Mouse (Mus musculus): ENCODE results near the gene 9430015G10Rik.

9430015G10Rik gene

DNA sequence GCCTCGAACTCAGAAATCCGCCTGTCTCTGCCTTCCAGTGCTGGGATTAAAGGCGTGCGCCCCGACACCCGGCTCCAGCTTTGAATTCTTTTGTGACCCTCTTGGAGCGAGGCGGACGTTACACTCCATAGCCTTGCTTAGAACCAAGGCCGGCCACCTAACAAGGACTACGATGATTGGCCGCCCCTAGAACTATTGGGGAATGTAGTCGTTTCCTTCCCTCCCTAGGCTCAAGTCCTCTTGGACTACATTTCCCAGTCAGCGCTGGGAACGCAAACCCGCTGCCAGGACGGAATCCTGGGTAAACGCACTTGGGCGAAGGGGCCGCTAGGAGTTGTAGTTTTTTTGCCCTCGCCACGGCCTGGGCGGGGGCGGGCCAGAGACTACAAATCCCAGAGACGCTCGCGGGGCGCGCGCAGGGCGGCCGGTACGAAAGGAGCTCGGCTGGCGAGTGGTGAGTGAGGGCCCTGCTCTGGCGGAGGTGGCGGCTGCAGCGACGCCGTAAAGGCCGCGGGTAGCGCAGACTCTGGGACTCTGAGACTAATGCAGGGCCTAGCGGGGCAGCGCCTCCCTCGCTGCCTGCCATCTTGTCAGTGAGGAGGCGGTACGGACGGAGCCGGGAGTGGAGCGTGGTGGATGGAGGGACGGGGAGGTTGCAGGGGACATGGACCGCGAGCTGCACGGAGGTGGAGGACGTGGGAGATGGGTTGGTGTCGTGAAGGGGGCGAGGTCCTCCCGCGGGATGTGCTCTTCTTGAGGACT is at the start of gene 9430015G10Rik:
Gene 9430015G10Rik, plus strand, starts transcription at position 413 of the 762 bp plus-strand sequence.
- in situ Hi-C loops (cut with MboI, MseI), result no loop called here

DNA sequence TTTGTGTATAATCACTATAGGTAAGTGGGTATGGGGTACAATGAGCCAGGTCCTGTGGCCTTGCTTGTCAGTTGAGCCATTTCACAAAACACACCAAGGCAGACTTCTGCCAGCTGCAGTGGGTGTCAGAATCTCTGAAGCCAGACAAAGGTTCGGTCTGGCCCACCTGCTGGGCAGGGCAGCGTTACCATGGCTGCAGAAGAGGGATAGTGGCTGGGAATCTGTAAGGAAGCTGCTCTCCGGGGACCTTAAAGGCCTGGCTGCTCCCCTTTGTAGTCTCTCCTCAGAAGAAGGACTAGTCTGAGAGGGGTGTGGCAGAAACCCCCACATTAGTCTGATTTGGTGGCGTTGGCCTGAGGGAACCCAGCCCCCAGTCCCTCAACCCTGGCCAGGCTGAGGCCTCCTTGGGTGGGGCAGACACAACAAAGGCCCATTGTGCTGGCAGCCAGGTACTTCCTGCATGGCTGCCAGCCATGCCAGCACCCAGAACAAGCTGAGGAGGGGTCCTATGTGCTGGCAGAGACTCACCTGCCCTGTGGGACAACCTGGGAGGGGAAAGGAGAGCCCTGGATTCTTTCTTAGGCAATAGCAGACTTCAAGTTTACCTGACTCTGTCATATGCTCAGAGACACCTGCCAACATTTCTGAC is 45.8 kb upstream of the 9430015G10Rik start:
- in situ Hi-C loops (cut with MboI, MseI), result no loop called here

GRCm38 (mm10) chr4:156064510-156064897 is 45.3 kb upstream of the 9430015G10Rik start:
- in situ Hi-C loops (cut with MboI, MseI), result no loop called here

- in situ Hi-C loops (cut with MboI, MseI), result no loop called here
Observed at GRCm38 (mm10) chr4:156065156-156065894, 44.5 kb upstream of the 9430015G10Rik start.

DNA sequence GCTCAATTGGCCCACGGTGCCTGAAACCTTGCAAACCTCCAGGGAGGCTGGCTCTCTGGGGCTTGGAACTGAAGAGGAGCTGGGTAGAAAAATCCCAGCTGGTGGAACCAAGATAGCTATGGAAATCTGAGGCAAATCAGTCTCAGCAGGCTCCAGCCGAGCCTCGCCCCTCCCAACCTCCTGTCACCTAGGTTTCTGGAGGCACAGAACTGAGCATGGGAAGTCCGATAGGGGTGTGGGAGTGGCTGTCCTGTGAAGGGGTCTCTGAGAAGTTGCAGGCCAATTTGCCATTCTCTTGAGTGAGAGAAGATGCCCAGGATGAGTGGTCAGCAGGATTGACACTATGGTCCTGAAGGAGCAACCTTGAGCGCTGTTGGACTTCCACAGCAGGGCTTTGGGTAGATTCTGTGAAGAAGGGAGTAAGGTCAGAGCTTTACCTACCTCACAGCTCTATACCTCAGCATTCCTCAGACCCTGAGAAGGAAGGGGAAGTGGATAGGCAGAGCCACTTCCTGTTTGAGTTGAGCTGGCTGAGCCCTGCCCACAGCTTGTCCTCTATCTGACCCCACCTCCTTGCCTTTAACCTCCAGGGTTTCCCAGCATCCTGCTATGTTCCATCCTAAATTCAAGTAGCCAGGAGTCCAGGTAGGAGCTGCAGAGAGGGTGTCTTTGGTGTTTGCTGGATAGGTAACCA is 42.4 kb upstream of the 9430015G10Rik start:
- in situ Hi-C loops (cut with MboI, MseI), result no loop called here

- in situ Hi-C loops (cut with MboI, MseI), result no loop called here
Observed at GRCm38 (mm10) chr4:156069701-156070100, 40.1 kb upstream of the 9430015G10Rik start.

DNA sequence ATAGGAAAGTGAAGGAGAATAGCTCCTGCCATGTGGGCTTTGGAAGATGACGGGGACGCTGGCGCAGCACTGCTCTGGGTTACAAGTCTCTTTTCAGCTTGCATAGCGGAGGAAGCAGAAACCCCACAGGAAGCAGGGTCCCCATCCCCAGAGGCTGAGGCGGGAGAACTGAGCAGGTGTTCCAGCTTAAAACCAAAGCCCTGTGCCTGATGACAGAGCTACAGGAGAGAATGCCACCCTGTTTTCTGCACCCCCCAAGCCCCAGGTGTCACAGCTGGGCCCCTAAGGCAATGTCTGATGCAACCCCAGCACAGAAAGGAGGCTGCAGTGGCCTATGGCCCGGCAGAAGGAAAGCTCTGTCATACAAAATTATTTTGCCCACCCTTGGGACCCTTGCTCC is 39.5 kb upstream of the 9430015G10Rik start:
- in situ Hi-C loops (cut with MboI, MseI), result no loop called here

- in situ Hi-C loops (cut with MboI, MseI), result no loop called here
Observed at GRCm38 (mm10) chr4:156070716-156071115, 39.1 kb upstream of the 9430015G10Rik start.

GRCm38 (mm10) chr4:156076911-156077382 is 32.8 kb upstream of the 9430015G10Rik start:
- in situ Hi-C loops (cut with MboI, MseI), result no loop called here

GRCm38 (mm10) chr4:156077499-156078301 is 32.1 kb upstream of the 9430015G10Rik start:
- in situ Hi-C loops (cut with MboI, MseI), result no loop called here

GRCm38 (mm10) chr4:156082621-156083234 is 27.1 kb upstream of the 9430015G10Rik start:
- in situ Hi-C loops (cut with MboI, MseI), result no loop called here

- in situ Hi-C loops (cut with MboI, MseI), result no loop called here
Observed at GRCm38 (mm10) chr4:156083348-156083747, 26.4 kb upstream of the 9430015G10Rik start.

- in situ Hi-C loops (cut with MboI, MseI), result no loop called here
Observed at GRCm38 (mm10) chr4:156084096-156084879, 25.5 kb upstream of the 9430015G10Rik start.

DNA sequence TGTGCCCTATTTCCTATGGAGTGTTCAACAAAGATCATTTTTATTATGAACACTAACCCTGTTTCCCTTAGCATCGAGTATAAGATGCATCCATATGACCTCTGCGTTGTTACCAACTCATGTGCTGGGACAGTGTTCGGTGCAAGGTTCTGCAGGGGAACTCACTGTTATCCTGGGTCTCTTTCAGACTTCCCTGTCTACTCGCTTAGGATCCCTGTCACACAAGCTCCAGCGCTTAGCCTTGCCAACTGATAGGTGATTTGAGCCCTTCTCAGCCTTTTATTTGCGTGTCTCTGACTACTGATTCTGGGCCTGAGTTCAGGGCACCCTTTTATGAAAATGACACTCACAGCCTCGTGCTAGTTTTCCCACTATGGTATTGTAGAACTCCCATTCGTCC is 24.5 kb upstream of the 9430015G10Rik start:
- in situ Hi-C loops (cut with MboI, MseI), result loop anchor here in 1 of 2 experiments (5.0 kb wide), 1 partner anchor 77 kb away; no protein-coding TSS in a partner anchor

DNA sequence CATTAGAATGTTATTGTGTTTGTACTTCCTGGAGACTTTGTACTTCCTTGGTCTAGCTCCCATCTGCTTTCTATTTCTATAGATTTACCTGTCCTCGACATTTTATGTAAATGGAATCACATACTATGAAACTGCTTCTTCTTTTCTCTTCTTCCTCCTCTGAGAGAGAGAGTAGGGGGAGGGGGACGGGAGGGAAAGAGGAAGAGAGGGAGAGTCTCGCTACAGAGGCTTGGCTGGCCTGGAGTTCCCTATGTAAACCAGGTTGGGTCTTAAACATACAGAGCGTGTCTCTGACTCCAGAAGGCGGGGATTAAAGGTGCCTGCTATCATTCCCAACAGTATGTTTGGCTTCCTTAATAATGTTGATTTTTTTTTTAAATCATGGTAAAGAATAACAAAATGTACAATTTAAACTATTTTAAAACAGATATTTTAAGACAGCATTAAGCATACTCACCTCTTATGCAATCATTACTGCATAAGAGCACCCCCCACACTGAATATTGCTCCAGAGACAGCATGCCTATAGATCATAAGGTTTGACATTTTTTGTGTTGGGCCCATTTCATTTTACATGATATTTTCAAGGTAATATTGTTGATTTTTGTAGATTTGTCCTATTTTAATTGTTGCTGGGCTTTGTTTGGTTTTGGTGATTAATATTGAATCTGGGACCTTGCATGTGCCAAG is 22.2 kb upstream of the 9430015G10Rik start:
- in situ Hi-C loops (cut with MboI, MseI), result loop anchor here in 1 of 2 experiments (5.0 kb wide), 1 partner anchor 75 kb away; no protein-coding TSS in a partner anchor

- in situ Hi-C loops (cut with MboI, MseI), result loop anchor here in 1 of 2 experiments (5.0 kb wide), 1 partner anchor 49 kb away; no protein-coding TSS in a partner anchor
Observed at GRCm38 (mm10) chr4:156091236-156091635, 18.5 kb upstream of the 9430015G10Rik start.

GRCm38 (mm10) chr4:156092765-156093164 is 17.0 kb upstream of the 9430015G10Rik start:
- in situ Hi-C loops (cut with MboI, MseI), result loop anchor here in 1 of 2 experiments (5.0 kb wide), 1 partner anchor 50 kb away; no protein-coding TSS in a partner anchor

- in situ Hi-C loops (cut with MboI, MseI), result loop anchor here in 1 of 2 experiments (5.0 kb wide), 1 partner anchor 51 kb away; no protein-coding TSS in a partner anchor
Observed at GRCm38 (mm10) chr4:156093758-156094157, 16.0 kb upstream of the 9430015G10Rik start.
